Mouse (Mus musculus): ENCODE measurements at regions not wholly inside any gene's neighbourhood (a gene's known extent, or its start where the extent isn't known, plus 50 kb on each side); places are given as distances from the start of the nearest gene placed in this dataset.

- no peak for TF ChIP-seq POLR2A (IDR thresholded peaks at IDR 0.05; ENCODE audit: insufficient read depth, low read depth, low read length)
- no peak for TF ChIP-seq CTCF (IDR thresholded peaks at IDR 0.05)
Measured at GRCm38 (mm10) chr2:108848051-108848450, 432.5 kb upstream of the Kif18a start.

Data from heart, adult 2 months (tissue).